Mouse (Mus musculus): ENCODE results near the gene Txndc5. TPM values are rescaled to one million over a fixed set of nuclear protein-coding genes. Genes with fewer than 3 reads are reported as not detected.

Txndc5 gene
- total and polyA plus RNA-seq, 3 experiments: 120 to 145 (median 131) TPM

DNA sequence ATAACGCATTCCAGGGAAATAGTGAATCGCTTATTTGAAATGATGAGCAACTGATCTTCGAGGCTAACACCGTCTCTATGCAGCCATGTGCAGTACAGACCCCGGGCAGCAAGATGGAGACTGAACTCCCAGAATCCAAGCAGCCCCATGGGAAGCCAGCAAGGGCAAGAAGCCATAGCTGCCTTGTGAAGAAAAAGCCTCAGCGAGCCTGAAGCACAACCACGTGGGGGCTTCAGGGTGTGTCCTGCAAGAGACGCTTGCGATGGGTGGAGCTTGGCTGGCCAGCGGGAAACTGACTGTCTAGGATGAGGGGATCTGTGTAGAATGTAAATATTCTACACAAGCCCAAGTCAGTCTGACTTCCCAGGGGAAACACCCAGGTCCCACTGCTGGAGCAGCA, 16.6 kb downstream of the Txndc5 start:
- in situ Hi-C loops (cut with MboI; ENCODE audit: low pct_ligation_motif_present, low pct_unique_long_range_greater_than_20kb, low sequenced_read_pairs): no loop called here
- dilution Hi-C loops (cut with MboI; ENCODE audit: extremely low pct_ligation_motif_present, extremely low pct_unique_long_range_greater_than_20kb, low sequenced_read_pairs): no loop called here
- Histone ChIP-seq H3K9ac (ENCODE audit: insufficient read depth, low read depth) (no peak overlapping the region), H3K79me2 (replicated peaks; ENCODE audit: control insufficient read depth, extremely low read depth, insufficient read depth, poor library complexity, severe bottlenecking) (peaks cover 7% of the 10 kb centered on the region), H3K4me2 (ENCODE audit: insufficient read depth, low read depth, poor library complexity, severe bottlenecking) (no peak overlapping the region), H3K36me3 (replicated peaks in 1 of 2; ENCODE audit: control insufficient read depth in 1 of 2, insufficient read depth in 1 of 2, low read length in 1 of 2) (peaks cover 73 to 92% of the 10 kb centered on the region in 2 experiments), H3K27me3 (replicated peaks) (no peaks in the 10 kb centered on the region), H3K4me3 (replicated peaks in 1 of 3; ENCODE audit: low read depth in 2 of 3, low read length in 2 of 3, poor library complexity in 1 of 3) (no peak overlapping the region), H3K4me1 (ENCODE audit: control insufficient read depth in 1 of 2, insufficient read depth in 2 of 2) (peaks cover 0 to 56% of the 10 kb centered on the region in 2 experiments; a peak in 2 of 4 replicates), H3K9me3 (replicated peaks; ENCODE audit: low read length) (no peaks in the 10 kb centered on the region), H3K27ac (ENCODE audit: insufficient read depth, low read depth) (no peak overlapping the region)
- DNase-seq (ENCODE audit: extremely low read depth): no peak
- TF ChIP-seq BHLHE40 (IDR thresholded peaks at IDR 0.05; ENCODE audit: low read depth, low read length) (no peak), MAFK (IDR thresholded peaks at IDR 0.05; ENCODE audit: insufficient replicate concordance, low read length) (no peak)

DNA sequence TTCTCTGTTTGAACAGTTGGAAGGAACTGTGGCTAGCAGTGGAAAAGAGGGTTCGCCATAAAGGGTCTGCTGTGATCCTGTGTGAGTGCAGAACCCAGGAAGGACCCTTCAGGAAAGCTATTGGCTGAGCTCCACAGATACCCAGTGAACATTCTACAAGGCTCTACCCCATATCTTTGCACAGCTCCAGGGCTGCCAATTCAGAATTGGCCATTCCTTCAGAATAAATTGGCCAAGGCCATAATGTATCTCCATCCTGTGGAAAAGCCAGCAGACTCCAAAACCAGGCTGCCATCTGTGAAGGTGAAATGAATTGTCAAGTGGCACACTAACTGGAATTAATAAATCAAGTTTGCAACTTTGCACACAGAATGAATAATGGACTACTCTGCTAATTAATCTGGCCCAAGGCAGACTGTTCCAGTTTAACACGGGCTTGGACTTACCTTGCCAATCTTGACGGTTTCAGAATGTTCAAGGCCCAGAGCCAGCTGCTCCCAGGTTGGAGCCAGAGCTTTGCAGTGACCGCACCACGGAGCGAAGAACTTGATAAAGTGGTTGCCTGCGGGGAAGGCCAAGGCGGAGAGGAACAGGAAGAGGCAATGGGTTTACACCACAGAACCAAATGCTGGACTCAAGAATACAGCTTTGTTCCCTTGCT, 18.8 kb downstream of the Txndc5 start:
- no peak overlapping the region for H3K4me3 ChIP-seq (replicated peaks in 1 of 3; ENCODE audit: low read depth in 2 of 3, low read length in 2 of 3, poor library complexity in 1 of 3)
- H3K27me3 ChIP-seq (replicated peaks): no peaks in the 10 kb centered on the region
- H3K9ac ChIP-seq (ENCODE audit: insufficient read depth, low read depth): no peak overlapping the region
- no peak for DNase-seq (ENCODE audit: extremely low read depth)
- H3K36me3 ChIP-seq (replicated peaks in 1 of 2; ENCODE audit: control insufficient read depth in 1 of 2, insufficient read depth in 1 of 2, low read length in 1 of 2): peaks cover 80 to 93% of the 10 kb centered on the region in 2 experiments
- H3K79me2 ChIP-seq (replicated peaks; ENCODE audit: control insufficient read depth, extremely low read depth, insufficient read depth, poor library complexity, severe bottlenecking): no peaks in the 10 kb centered on the region; the same call in none of the 2 replicates
- TF ChIP-seq MAZ (IDR thresholded peaks at IDR 0.05; ENCODE audit: low read depth, low read length) (no peak), EP300 (IDR thresholded peaks at IDR 0.05; ENCODE audit: low read length) (no peak), BHLHE40 (IDR thresholded peaks at IDR 0.05; ENCODE audit: low read depth, low read length) (no peak), CTCF (conservative IDR thresholded peaks at IDR 0.05 in 1 of 2, IDR thresholded peaks at IDR 0.05 in 1 of 2; ENCODE audit: low read depth in 2 of 2, low read length in 2 of 2) (no peak), MEF2A (IDR thresholded peaks at IDR 0.05; ENCODE audit: borderline replicate concordance, low read depth, low read length) (no peak), RCOR1 (conservative IDR thresholded peaks at IDR 0.05; ENCODE audit: low read depth, low read length) (no peak), TCF12 (IDR thresholded peaks at IDR 0.05; ENCODE audit: low read depth, low read length) (no peak), MXI1 (IDR thresholded peaks at IDR 0.05; ENCODE audit: low read depth, low read length) (no peak), MAX (IDR thresholded peaks at IDR 0.05; ENCODE audit: low read length) (no peak), NELFE (IDR thresholded peaks at IDR 0.05; ENCODE audit: low read depth, low read length) (no peak), ELF1 (IDR thresholded peaks at IDR 0.05; ENCODE audit: low read depth, low read length) (no peak), ZKSCAN1 (IDR thresholded peaks at IDR 0.05; ENCODE audit: borderline replicate concordance, low read depth, low read length) (no peak)
- dilution Hi-C loops (cut with MboI; ENCODE audit: extremely low pct_ligation_motif_present, extremely low pct_unique_long_range_greater_than_20kb, low sequenced_read_pairs) (no loop called here), in situ Hi-C loops (cut with MboI; ENCODE audit: low pct_ligation_motif_present, low pct_unique_long_range_greater_than_20kb, low sequenced_read_pairs) (no loop called here)
- no peaks in the 10 kb centered on the region for H3K9me3 ChIP-seq (replicated peaks; ENCODE audit: low read length)
- H3K4me2 ChIP-seq (ENCODE audit: insufficient read depth, low read depth, poor library complexity, severe bottlenecking): no peak overlapping the region
- H3K27ac ChIP-seq (ENCODE audit: insufficient read depth, low read depth): no peak overlapping the region
- H3K4me1 ChIP-seq (ENCODE audit: control insufficient read depth in 1 of 2, insufficient read depth in 2 of 2): peaks cover 3 to 78% of the 10 kb centered on the region in 2 experiments; a peak in 2 of 4 replicates

DNA sequence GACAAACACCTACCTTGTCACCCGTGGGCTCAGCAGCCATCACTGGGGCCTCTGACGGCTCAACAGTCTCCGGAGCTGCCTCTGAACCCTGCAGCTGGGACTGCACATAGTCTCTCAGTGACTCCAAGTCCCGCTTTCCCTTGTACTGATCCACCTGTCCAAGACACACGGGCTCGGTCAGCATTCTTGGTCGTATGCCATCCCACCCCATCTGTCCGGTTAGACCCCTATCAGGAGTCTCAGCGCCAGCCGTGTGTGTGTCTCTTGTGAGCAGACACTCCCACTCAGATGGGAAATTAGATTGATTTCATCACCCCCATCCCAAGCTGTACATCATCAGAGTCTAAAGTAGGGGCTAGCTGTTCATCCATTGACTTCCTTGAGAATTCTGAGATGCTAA, 21.7 kb downstream of the Txndc5 start:
- H3K36me3 ChIP-seq (replicated peaks in 1 of 2; ENCODE audit: control insufficient read depth in 1 of 2, insufficient read depth in 1 of 2, low read length in 1 of 2): peaks cover 67 to 79% of the 10 kb centered on the region in 2 experiments
- dilution Hi-C loops (cut with MboI; ENCODE audit: extremely low pct_ligation_motif_present, extremely low pct_unique_long_range_greater_than_20kb, low sequenced_read_pairs): no loop called here
- H3K27ac ChIP-seq (ENCODE audit: insufficient read depth, low read depth): no peak overlapping the region
- H3K9me3 ChIP-seq (replicated peaks; ENCODE audit: low read length): no peaks in the 10 kb centered on the region
- no peak overlapping the region for H3K9ac ChIP-seq (ENCODE audit: insufficient read depth, low read depth)
- in situ Hi-C loops (cut with MboI; ENCODE audit: low pct_ligation_motif_present, low pct_unique_long_range_greater_than_20kb, low sequenced_read_pairs): no loop called here
- H3K27me3 ChIP-seq (replicated peaks): no peaks in the 10 kb centered on the region
- H3K4me3 ChIP-seq (replicated peaks in 1 of 3; ENCODE audit: low read depth in 2 of 3, low read length in 2 of 3, poor library complexity in 1 of 3): no peak overlapping the region
- peaks cover 14 to 81% of the 10 kb centered on the region in 2 experiments for H3K4me1 ChIP-seq (ENCODE audit: control insufficient read depth in 1 of 2, insufficient read depth in 2 of 2)
- H3K79me2 ChIP-seq (replicated peaks; ENCODE audit: control insufficient read depth, extremely low read depth, insufficient read depth, poor library complexity, severe bottlenecking): no peaks in the 10 kb centered on the region
- H3K4me2 ChIP-seq (ENCODE audit: insufficient read depth, low read depth, poor library complexity, severe bottlenecking): no peak overlapping the region
- no peak for TF ChIP-seq NELFE (IDR thresholded peaks at IDR 0.05; ENCODE audit: low read depth, low read length)
- 0 out of 2 replicates have a peak, but pooled peaks have one; percentile 48 for TF ChIP-seq POLR2AphosphoS2 (IDR thresholded peaks at IDR 0.05; ENCODE audit: low read depth, low read length)
- no peak for TF ChIP-seq RCOR1 (conservative IDR thresholded peaks at IDR 0.05; ENCODE audit: low read depth, low read length)
- no peak for DNase-seq (ENCODE audit: extremely low read depth)

Measured in CH12.LX (cell line).